Mouse (Mus musculus) neural tube, embryonic 11.5 days (tissue): Measurements from ENCODE around the gene Fzr1. TPM values are rescaled to one million over a fixed set of nuclear protein-coding genes. Genes with fewer than 3 reads are reported as not detected.

ENCODE experiments used
- ATAC-seq: fragments of 200-750 bp; cut with Nextera tagmentation; 2 replicates; pipeline ENCODE4 v1.8.0; 2017; ENCODE audit warnings: moderate number of reproducible peaks, mild to moderate bottlenecking, moderate TSS enrichment, moderate library complexity; ENCODE audit not compliant: insufficient read depth, low FRiP score, low TSS enrichment
- DNase-seq: peaks from one replicate; pipeline ENCODE4 v3.0.0-alpha.2; 2015; ENCODE audit warnings: low spot score
- H3K27ac ChIP-seq: fragments of 300-500 bp; sonication (generic); 2 replicates; pipeline ENCODE4 v1.5.1; 2014; ENCODE audit warnings: low read depth, mild to moderate bottlenecking, low read length
- H3K27me3 ChIP-seq: fragments of 300-500 bp; sonication (generic); 2 replicates; pipeline ENCODE4 v1.6.1; 2014; ENCODE audit warnings: mild to moderate bottlenecking, low read length, mixed read lengths; ENCODE audit not compliant: control insufficient read depth, insufficient read depth
- H3K36me3 ChIP-seq: fragments of 300-500 bp; sonication (generic); 2 replicates; pipeline ENCODE4 v1.6.1; 2014; ENCODE audit warnings: mild to moderate bottlenecking, low read length, moderate library complexity, mixed read lengths; ENCODE audit not compliant: control insufficient read depth, insufficient read depth
- H3K4me1 ChIP-seq: fragments of 300-500 bp; sonication (generic); 2 replicates; pipeline ENCODE4 v1.6.1; 2014; ENCODE audit warnings: low read length, mixed read lengths; ENCODE audit not compliant: control insufficient read depth, insufficient read depth
- H3K4me2 ChIP-seq: fragments of 300-500 bp; sonication (generic); 2 replicates; pipeline ENCODE4 v1.6.1; 2014; ENCODE audit warnings: low read depth, mild to moderate bottlenecking, moderate library complexity
- H3K4me3 ChIP-seq: fragments of 300-500 bp; sonication (generic); 2 replicates; pipeline ENCODE4 v1.5.1; 2014; ENCODE audit warnings: low read depth, low read length
- H3K9ac ChIP-seq: fragments of 300-500 bp; sonication (generic); 2 replicates; pipeline ENCODE4 v1.6.1; 2014; ENCODE audit warnings: mild to moderate bottlenecking, low read length
- H3K9me3 ChIP-seq: fragments of 300-500 bp; sonication (generic); 2 replicates; pipeline ENCODE4 v1.6.1; 2016; ENCODE audit warnings: low read length; ENCODE audit not compliant: control insufficient read depth
- WGBS: fragments of 180-500 bp; shearing (Covaris S2); extraction: QIAGEN DNeasy Blood & Tissue Kit; methylation state at CpG from one replicate; pipeline ENCODE4 v1.1.7; 2014; 5-methylcytosine and 5-hydroxymethylcytosine counted together
- polyA plus RNA-seq: library from polyadenylated mRNA; unstranded; fragments of >200 nt; fragmentation: Nextera tagmentation; extraction: Ambion mirVana; gene quantifications from 2 replicates; pipeline ENCODE4 v1.2.1, GENCODE M21; 2014

Fzr1 gene
- polyA plus RNA-seq, 1 experiment from 2014 or later, result 120 TPM

- H3K9me3 ChIP-seq, result no peaks in the 10 kb centered on the region
- H3K9ac ChIP-seq, result no peak overlapping the region
- no peak for ATAC-seq
- DNase-seq, result peak; percentile 7
- H3K4me3 ChIP-seq, result no peak overlapping the region
- WGBS, result 67% methylated on average over 4 of the region's 4 CpGs
- no peaks in the 10 kb centered on the region for H3K36me3 ChIP-seq
- H3K4me2 ChIP-seq, result no peak overlapping the region
- H3K4me1 ChIP-seq, result peaks cover 15% of the 10 kb centered on the region
- peaks cover 53% of the 10 kb centered on the region for H3K27me3 ChIP-seq
- H3K27ac ChIP-seq, result no peak overlapping the region
Measured at GRCm38 (mm10) chr10:81423476-81424245, 45.3 kb upstream of the Fzr1 start.

DNA sequence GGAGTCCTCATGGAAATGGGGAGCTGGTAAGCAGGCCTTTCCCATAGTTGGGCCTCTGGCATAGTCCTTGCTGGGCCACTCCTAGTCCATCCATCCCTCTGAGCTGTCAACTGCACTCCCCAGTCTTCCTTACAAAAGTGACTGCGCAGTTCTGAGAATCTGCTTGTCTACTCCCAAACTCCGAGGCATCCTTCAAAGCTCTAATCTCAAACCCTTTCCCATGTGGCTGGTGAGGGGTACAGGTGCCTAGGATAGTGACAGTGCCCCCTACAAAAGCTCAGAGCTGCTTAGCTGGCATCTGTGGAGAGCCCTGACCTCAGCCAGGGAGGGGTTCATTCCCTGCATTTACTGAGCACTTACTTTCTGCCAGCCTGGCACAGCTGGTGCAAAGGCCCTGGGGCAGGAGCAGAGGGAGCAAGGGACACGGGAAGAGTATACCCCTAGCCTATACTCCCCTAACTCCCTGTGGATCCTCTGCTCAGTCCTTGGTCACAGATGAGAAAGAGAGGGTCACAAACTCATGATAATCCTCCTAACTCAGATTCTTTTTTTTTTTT lies 44.4 kb upstream of the Fzr1 start:
- Histone ChIP-seq H3K27ac (no peak overlapping the region), H3K27me3 (peaks cover 44% of the 10 kb centered on the region), H3K9ac (no peak overlapping the region), H3K4me2 (no peak overlapping the region), H3K4me3 (no peak overlapping the region), H3K36me3 (no peaks in the 10 kb centered on the region), H3K9me3 (no peaks in the 10 kb centered on the region), H3K4me1 (peaks cover 17% of the 10 kb centered on the region)
- 79% methylated on average over 3 of the region's 3 CpGs for WGBS
- ATAC-seq (no peak), DNase-seq (no peak)

GRCm38 (mm10) chr10:81422191-81422590 lies 43.9 kb upstream of the Fzr1 start:
- no peak overlapping the region for H3K4me3 ChIP-seq
- 81% methylated on average over 6 of the region's 6 CpGs for WGBS
- no peak overlapping the region for H3K9ac ChIP-seq
- ATAC-seq (no peak), DNase-seq (peak; percentile 8)
- H3K27me3 ChIP-seq, result peaks cover 39% of the 10 kb centered on the region
- H3K4me2 ChIP-seq, result no peak overlapping the region
- H3K9me3 ChIP-seq, result no peaks in the 10 kb centered on the region
- H3K36me3 ChIP-seq, result no peaks in the 10 kb centered on the region
- peaks cover 16% of the 10 kb centered on the region for H3K4me1 ChIP-seq
- H3K27ac ChIP-seq, result no peak overlapping the region

DNA sequence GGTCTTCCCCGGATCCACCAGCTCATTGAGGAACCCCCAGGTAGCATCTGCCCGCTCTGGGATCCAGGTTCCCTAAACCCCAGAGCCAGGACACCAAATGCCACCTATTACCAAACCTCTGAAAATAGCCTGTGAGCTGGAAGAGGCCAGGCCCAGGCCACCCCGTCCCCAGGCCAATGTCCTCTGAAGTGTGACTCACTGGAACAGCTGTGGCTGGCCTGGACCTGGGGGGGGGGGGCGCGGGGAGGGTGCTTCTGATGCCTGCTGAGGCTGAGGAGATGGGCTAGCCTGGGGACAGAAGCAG lies 43.4 kb upstream of the Fzr1 start:
- DNase-seq (peak; percentile 5), ATAC-seq (no peak)
- Histone ChIP-seq H3K27ac (no peak overlapping the region), H3K27me3 (peaks cover 34% of the 10 kb centered on the region), H3K4me1 (peaks cover 16% of the 10 kb centered on the region), H3K4me3 (no peak overlapping the region), H3K9me3 (no peaks in the 10 kb centered on the region), H3K4me2 (no peak overlapping the region), H3K9ac (no peak overlapping the region), H3K36me3 (no peaks in the 10 kb centered on the region)
- 83% methylated on average over 5 of the region's 5 CpGs for WGBS

DNA sequence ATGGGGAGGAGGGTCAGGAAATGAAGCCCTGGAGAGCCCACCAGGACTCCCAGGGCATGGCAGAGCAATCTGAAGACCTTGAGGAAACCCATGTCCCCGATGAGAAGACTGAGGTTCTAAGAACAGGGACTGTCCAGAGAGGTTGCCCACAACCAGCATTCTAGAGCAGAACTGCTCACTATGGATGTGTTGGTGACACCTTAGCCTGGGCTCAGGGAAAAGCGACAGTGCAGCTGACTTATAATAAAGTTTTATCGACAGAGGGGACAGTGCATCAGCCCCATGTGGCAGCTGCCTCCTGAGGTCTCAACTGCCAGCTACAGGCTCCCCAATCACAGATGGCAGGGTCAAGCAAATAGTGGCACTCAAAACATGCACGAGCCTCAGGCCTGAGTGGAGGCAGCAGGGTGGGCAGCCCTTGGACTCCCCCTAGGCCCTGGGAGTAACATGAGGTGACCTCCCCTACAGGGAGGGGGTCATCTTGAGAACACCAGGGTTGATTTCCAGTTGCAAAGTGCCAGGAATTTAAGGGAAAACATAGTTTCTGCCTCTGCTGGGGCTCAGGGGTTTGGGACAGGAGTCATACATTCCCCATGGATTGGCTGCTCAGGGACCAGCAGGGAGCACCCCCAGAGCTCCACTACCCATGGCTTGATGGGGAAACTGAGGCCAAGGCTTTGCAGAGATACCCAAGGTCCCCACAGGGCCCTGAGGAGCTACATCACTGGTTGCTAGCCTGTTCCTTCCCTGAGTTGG lies 42.9 kb upstream of the Fzr1 start:
- Histone ChIP-seq H3K4me1 (peaks cover 16% of the 10 kb centered on the region), H3K9me3 (no peaks in the 10 kb centered on the region), H3K4me3 (no peak overlapping the region), H3K27ac (no peak overlapping the region), H3K36me3 (no peaks in the 10 kb centered on the region), H3K9ac (no peak overlapping the region), H3K27me3 (peaks cover 29% of the 10 kb centered on the region), H3K4me2 (no peak overlapping the region)
- WGBS, result 77% methylated on average over 4 of the region's 4 CpGs
- ATAC-seq (no peak), DNase-seq (no peak)

- H3K9me3 ChIP-seq, result no peaks in the 10 kb centered on the region
- peaks cover 21% of the 10 kb centered on the region for H3K27me3 ChIP-seq
- no peak overlapping the region for H3K27ac ChIP-seq
- peak; percentile 5 for DNase-seq
- H3K4me1 ChIP-seq, result peaks cover 16% of the 10 kb centered on the region
- no peak overlapping the region for H3K4me2 ChIP-seq
- H3K4me3 ChIP-seq, result no peak overlapping the region
- WGBS, result 83% methylated on average over 40 of the region's 40 CpGs
- no peak for ATAC-seq
- no peaks in the 10 kb centered on the region for H3K36me3 ChIP-seq
- no peak overlapping the region for H3K9ac ChIP-seq
Measured at GRCm38 (mm10) chr10:81420191-81420767, 42.0 kb upstream of the Fzr1 start.

DNA sequence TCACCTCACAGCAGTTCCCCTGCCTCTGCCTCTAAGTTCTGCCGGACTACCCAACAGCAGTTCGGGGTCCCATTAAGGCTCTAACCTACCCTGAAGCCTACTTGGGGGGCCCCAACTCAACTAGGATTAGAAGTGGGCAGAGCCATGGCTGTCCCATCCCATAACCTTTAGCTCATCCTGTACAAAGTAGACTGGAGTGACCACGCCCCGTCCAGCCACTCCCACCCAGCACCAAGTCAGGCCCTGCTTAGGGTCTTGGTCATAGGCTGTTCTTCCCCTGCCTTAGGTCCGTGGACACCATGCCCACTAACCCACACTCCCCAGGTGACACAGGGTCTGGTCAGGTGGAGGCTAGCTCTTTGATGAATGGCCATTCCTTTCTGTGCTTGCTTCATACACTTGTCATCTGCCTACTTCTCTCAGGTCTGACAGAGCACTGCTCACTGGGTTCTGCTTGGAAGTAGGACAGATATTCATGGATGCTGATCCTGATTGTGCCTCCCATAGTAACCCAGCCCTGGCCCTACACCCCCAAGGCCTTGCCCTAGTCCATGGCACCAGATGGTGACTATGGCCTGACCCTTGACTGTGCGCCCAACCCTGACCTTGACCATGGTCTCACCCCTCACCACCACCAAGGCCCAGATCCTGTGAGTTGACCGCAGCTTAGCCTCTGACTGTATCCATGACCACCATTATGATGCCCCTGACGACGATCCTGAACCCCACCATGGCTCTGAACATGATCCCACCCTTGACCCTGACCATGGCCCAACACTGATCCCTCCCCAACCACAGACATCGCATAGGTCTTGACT lies 41.0 kb upstream of the Fzr1 start:
- Histone ChIP-seq H3K4me3 (no peak overlapping the region), H3K36me3 (no peaks in the 10 kb centered on the region), H3K4me2 (no peak overlapping the region), H3K4me1 (peaks cover 20% of the 10 kb centered on the region), H3K27me3 (peaks cover 12% of the 10 kb centered on the region; the same call in 1 of the 2 replicates), H3K9me3 (no peaks in the 10 kb centered on the region), H3K9ac (no peak overlapping the region), H3K27ac (no peak overlapping the region)
- ATAC-seq (no peak), DNase-seq (peak; percentile 7)
- 93% methylated on average over 10 of the region's 10 CpGs for WGBS
